Mouse (Mus musculus): ENCODE results near the gene Nelfa.
"Not testable (repeated sequence)": the region's sequence is repeated elsewhere in the genome, so short reads cannot be mapped to it uniquely, and the experiment has no call there.

Nelfa gene

DNA sequence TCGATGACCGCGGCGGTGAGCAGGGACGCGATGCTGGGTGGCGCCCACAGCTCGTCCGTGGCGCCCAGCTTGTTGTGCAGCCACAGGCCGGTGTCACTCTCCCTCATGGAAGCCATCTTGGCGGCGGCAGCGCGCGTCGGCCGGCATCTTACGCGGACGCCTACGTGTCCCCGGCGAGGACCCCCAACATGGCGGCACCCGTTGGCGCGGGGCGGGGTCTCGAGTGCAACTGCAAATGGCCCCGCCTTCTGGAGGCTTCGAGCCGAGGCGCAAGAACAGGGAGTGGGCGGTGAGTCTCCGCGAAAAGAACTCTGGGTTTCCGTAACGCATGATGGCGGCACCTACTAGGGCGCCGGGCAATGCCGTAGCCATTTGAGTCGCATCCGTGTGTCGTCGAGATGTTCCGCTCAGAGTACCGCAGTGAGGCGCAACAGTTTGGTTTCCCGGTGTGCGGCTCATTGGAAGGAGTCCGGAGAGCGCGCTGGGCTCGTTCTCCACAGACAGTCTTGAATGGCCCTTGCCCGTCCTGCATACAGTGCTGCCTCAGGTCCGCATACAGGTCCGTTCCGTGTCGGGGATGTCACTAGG is at the start of gene Nelfa:
Gene Nelfa, minus strand, starts transcription at position 294 of the 588 bp plus-strand sequence.
- peak; percentile 99 for DNase-seq

DNA sequence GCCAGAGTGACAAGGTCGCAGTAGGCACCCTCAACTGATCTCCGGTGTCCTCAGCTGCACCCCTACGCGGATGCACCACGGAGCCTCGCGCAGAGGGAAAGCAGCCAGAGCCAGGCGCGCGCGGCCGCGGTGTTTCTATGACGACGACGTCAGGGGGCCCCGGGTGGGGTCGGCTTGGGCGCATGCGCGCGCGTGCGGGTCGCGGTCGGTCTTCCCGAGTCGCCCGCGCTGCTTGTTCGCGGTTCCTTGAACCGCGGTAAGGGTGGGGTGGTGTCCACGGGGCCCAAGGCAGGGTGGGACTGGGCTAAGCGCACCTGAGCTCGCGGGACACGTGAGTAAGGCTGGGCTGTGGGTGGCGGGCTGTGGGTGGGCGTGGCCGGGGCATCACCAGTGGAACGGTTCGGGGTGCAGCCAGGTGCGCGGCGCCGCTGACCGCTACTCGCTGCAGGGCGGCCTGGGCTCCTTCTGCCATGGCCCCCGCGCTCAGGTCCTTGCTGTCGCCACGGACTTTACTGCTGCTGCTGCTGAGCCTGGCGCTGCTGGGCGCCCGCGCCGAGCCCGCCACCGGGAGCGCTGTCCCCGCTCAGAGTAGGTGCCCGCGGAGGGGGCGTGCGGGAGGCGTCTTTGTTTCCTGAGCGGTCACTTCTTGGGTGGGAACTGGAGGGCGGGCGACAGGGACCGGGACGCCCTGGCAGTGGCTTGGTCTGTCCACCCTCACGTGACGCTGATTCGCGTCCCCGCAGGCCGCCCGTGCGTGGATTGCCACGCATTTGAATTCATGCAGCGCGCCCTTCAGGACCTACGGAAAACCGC is 47.3 kb upstream of the Nelfa start, which contains the start of gene Gm1673:
Gene Gm1673, plus strand, starts transcription at position 125 of the 813 bp plus-strand sequence.
- DNase-seq, result peak; percentile 66

DNA sequence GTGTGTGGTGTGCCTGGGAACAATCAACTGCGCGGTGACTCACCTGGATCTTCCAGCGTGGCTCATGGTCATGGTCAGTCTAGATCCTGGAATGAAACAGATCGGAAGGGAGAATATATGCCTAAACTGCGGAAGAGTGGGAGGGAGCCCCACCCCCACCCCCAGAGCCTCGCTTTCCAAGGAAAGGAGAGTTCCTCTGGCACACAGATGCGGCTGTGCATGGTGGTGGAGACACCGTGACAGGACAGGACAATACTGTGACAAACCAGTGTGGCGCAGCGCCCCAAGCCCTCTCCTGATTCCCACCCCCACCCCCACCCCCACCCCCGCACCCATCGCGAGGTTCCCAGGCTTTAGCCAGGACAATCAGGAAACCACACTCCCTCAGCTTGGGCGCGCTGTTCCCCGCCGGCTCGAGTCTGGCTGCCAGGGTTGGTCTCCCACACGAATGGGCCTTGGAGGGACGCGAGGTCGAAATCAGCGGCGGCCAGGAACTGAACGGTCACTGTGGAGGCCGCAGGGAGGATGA is 46.6 kb upstream of the Nelfa start:
- no peak for DNase-seq

DNA sequence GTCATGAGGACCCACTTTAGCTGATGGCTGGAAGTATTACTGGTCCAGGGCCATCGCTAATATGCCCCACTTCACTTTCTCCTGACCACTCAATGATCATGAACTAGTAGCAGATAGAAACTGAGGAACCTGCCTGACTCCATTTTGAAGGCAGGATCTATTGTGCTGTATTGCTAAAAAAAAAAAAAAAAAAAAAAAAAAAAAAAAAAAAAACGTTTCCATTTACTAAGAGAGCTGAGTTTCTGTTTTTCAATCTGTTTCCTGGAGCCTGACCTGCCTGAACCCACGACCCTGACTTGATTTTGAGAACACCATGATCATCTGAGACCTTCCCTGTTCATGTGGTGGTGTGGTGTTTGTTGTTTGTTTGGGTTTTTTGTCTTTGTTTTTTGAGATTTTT is 40.1 kb upstream of the Nelfa start:
- no peak for DNase-seq

DNA sequence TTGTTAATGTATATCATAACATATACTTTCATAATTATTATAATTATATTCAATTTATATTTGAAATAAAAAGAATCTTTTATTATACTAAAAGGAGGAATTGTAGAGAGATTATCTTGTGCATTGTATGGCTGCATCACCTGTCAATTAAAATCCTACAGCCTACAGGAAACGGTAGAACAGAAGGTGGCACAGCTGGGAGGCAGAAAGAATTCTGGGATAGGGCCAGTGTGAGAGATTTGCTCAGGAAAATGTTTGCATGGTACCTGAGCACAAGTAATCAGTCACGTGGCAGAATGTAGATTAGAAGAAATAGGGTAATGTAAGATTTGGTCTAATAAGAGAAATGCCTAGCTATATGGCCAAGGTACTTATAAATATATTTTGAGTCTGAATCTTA is 38.5 kb upstream of the Nelfa start:
- no peak for DNase-seq

DNA sequence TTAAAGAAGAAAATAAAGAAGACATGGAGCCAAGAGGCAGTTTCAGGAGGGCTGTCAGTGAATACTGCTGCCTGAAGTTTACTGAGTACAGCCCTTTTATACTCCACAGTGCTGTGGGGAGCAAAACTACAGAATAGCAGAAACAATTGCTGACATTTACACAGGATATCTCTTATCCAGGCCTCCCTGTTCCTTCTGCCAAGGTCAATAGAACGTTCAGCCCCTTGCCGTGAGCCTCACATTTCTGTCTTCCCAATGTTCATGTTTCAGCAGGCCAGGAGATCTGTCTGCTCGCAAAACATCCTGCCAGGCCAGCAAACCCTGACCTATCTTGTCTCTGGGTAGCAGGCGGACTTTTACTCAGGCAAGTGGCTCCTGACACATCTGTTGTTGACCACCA is 23.2 kb upstream of the Nelfa start:
- no peak for DNase-seq

DNA sequence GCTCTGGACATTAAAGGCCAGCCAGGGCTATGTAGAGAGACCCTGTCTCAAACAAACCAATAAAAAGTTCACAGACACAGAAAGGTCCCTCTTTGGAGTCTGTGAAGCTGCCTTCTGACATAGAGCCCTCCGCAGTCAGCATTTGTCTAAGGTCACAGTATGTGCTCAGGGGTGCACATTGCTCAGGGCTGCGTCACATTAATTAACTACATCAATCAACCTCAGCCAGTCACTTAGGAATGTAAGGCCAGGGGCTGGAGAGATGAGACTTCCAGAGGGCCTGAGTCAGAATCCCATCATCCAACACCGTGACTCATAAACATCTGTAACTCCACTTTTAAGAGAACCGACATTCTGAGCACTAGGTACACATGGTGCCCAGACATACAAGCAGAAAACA is 19.7 kb upstream of the Nelfa start:
- DNase-seq, result no peak

DNA sequence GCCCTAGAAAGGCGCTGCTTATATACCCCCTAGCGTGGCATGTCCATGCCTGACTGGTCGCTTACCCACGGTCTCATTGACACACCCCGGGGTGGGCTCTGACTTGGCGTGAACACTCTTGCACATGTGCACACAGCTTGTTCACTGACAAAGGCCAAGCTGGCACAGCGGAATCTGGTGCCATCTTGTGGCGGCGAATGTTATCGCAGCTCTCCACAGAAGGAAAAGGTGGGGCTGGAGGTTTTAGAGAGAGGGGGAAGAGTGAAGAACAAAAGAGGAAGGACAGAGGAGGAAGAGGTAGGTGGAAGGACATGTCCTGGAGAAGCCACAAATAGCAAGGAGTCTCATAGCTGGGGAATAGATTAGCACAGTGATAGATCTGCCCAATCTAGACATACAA is 18.1 kb upstream of the Nelfa start:
- DNase-seq, result peak; percentile 75

DNA sequence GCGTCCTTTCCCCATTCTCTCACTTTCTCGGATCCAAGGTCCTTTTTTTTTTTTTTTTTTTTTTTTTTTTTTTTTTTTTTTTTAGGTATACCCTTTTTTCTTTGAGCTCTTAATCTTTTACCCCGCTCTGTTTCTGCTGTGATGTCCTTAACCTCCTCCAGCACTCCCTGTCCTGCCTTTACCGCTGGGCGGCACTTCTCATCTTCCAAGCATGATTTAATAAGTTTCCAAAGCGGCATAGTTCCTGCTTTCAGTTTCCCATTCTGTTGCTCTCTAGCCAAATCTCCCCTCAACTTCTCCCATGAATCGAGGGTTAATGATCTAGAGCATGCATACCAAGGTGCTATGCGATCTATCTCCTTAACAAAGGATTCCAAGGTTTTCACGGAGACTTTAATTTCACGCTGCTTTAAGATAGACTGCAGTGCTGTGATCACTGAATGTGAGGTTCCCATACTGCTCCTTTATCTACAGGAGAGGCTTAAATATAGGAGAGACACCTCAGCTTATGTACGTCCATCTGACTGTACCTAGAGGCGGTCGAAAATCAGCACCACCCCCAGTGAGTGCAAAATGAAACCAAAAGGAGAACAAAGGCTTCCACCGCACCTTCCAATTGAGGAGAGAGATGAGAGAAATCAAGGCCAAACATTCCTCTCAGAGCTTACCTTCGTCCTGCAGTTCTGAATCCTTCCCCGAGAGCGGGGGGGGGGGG is 17.4 kb upstream of the Nelfa start:
- no peak for DNase-seq

DNA sequence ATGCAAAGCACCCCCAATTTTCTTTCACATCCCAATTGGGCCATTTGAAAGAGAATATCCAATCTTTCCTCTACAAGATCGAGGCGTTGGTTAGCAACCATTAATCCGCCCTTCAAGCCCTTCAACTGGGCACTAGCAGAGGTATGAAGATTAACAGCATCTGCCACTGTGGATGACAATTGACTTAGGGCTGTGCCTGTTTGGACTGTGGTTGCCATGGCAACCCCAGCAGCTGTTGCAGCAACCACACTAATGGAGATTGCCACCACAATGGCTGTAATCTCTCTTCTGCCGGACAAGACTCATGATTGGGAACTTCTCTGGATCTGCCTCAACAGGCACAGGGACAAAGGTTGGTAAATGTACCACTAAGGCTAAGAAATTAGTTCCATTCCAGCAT is 12.1 kb upstream of the Nelfa start:
- DNase-seq, result no peak

DNA sequence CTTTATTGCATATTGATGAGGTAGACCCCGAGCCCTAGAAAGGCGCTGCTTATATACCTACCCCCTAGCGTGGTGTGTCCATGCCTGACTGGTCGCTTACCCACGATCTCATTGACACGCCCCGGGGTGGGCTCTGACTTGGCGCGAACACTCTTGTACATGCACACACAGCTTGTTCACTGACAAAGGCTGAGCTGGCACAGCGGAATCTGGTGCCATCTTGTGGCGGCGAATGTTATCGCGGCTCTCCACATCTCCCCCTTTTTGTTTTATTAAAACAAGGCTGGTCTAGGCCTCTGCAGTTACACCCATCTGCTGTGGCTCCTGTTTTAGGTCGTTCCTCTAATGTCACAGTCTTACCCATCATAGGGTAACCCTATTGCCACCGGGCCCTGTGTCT is 10.8 kb upstream of the Nelfa start:
- not testable (repeated sequence) for DNase-seq

DNA sequence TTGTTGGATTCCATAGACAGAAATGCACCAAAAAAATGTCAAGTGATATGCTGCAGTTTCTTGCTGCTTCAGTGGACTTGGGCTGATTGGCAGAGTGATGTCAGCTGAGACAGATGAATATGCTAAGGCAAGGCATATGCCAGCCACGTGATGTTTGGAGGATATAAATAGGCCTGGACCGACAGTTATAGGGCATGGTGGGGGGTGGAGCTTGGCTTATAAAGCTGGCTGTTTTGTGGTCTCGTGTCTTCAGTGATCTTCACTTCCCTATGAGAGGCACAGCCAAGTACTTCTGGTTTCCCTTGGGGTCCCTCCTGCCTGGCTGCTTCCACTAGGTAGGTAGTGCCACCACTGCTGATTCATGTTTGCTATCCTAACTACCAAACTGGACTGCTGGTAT is 2.2 kb upstream of the Nelfa start:
- peak; percentile 60 for DNase-seq

DNA sequence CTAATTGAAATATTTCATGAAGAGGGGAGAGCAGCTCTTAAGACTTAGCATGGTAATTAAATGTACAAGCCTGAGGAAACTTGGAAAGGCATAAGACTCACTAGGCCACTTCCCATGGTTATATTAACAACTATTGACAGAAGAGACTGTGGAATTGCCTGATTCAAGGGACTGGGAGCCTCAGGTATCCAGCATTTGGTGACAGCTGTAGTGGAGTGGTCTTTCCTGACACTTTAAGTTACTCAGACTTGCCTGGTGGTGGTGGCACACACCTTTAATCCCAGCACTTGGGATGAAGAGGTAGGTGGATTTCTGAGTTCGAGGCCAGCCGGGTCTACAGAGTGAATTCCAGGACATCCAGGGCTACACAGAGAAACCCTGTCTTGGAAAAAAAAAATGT is 1.0 kb upstream of the Nelfa start:
- DNase-seq, result no peak

DNA sequence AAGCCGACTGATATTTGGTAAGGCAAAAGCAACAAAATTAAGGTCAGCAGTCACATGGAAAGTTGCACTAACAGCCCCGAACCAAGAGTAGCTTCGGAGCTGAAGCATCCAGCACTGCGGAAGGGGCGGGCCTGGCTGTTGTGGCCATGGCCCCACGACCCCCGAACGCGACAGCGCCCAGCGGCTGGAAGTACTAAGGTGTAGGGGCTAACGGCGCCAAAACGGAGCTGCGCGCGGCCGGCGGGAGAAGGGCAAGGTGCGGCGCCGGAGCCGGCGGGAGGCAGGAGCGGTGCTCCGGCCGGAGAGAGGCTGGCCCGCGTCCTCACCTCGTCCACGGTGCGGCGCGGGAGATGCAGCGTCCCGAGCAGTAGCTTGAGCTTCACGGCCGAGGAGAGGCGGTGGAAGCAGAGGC is 507 bp downstream of the Nelfa start:
- peak; percentile 47 for DNase-seq

DNA sequence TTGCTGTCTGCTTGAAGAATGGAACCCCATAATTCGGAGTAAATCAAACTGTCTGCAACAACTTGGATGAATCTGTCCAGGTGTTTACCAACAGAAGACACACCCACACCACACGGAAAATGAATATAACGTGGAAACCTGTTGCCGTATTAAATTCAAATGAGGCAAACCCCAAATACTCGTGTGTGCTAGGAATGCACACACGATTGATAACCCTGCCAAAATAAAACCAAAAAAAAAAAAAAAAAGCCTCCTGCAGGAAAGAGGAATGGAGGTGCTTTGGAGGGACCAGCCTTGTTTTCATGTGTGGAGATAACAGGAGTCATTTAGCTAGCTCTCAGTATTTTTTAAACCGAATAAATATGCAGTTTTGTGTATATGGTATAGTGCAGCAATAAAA is 1.3 kb downstream of the Nelfa start:
- DNase-seq, result no peak

DNA sequence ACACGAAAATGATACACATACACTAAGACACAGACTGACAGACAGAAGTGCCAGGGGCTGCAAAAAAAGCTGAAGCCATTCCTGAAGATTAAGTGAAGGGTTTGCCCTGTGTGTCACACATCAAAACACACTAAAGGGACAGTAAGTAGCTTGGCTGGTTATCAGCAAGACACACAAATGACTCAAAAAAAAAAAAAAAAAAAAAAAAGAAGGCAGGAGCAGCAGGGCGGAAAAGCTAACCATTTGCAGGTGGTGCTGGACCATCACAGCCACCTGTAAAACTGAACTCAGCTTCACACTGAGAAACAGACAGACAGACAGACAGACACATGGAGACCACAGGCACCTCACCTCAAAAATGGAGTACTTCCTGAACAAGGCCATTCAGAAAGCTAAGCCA is 2.1 kb downstream of the Nelfa start:
- no peak for DNase-seq

DNA sequence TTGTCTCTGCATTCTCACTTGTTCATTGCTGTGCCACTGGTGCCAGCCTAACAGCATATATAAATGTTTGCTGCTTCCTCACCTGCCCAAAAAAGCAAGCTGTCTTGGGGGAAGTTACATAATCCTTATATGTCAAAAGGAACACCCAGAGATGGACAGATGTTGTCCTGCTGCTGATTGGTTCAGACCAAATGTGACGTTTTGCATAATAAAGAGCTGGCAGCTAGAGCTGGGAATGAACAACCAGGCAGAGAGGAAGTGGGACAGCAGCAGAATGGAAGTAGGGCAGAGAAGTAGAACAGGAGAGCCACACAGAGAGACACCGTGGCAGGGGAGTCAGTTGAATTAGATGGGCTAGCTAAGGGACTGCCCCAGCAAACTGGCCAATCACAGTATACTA is 3.8 kb downstream of the Nelfa start:
- DNase-seq, result no peak

DNA sequence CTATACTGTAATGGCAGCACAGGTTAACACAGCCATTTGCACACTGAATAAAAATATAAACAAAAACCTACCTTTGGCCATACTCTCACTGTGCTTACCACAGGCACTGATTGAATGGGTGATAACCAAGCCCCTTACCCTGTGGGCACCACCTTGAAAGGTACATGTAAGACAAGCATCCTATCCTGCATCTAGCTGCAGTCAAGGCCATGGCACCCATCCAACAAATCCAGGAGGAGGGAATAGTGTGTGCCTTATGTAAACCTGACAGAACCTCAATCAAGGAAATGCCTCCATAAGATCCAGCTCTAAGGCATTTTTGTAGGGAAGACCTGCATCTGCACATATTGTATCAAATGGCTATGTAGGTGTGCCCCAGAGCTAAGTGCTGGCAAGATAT is 10.0 kb downstream of the Nelfa start:
- no peak for DNase-seq

DNA sequence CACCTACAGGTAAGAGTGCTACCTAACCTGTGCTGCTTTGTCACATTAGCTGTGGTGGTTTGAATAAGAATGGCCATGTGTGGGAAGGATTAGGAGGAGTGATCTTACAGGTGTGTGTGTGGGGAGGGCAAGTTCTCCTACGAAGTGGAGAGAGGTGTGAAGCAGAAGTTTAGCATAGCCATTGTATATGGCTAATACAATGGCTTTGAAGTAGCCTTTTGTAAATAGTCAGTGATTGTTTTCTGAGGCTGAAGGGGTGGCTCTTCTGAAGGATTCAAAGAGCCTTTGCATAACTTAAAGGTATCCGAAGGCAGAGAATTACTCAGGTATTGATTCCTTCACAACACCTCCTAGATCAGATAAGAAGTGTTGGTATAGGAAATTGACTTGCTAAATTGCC is 13.6 kb downstream of the Nelfa start:
- DNase-seq, result no peak

DNA sequence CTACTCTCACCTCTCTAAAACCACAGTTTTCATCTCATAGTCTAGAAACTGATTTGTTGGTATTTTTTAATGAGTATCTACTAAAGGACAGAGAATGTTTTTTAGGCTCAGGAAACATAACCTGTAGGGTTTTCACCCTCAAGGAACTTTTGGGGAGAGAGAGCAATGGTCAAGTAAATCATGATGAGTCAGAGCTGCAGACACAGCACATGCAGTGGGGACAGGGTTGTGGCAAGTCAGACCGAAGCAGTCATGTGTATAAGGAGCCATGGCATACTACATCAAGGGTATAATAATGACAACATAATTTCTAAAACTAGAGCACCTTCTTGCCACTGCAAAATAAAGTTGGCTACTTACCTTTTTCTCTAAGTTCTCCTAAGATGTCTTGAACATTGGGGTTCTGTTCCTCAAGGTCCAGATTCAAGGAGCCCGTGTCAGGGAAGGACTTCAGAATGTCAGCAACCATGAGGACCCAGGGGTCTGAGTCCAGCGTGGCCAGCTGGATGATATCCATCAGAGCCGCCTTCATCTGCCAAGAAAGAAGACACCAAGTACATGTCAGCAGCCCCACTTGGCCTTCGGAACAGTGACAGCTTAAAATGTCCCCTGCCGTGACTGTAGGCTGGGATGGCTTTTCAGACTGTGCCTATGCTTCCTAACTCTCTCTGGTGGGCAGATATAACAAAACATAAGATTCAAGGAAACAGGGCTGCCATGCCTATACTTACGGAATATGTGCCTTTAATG is 14.6 kb downstream of the Nelfa start:
- DNase-seq, result no peak

DNA sequence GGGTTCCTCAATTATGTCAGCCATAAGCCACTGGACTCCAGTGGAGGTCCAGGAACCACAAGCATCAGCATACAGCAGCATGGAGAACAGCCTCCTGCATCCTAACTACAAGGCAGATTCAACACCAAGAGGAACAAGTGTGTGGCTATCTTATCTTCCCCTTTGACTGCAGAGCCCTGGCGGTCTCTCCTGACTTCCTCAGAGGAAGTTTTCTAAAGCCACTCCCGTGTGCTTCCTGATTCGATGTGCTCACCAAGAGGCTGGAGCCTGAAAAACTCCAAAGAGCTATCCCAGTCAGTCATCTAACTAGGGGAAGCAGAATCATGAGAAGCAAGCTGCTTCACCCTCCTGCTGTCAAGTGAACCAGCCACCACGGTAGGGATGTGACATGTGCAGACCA is 15.3 kb downstream of the Nelfa start:
- no peak for DNase-seq

DNA sequence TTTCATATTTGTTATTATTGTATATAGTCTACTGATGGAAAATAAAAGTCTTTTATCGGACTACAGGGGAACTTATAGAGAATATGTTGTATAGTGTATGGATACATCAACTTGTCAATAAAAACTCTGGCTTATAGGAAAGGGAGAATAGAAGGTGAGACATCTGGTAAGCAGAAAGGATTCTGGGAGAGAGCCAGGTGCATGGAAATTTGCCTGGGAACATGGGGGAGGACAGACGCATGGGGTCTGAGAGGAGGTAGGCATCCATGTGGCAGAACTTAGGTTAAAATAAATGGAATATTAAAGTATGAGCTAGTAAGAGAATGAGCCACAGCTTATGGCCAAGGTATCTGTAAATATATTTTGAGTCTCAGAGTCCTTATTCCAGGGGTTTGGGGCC is 16.2 kb downstream of the Nelfa start:
- no peak for DNase-seq

DNA sequence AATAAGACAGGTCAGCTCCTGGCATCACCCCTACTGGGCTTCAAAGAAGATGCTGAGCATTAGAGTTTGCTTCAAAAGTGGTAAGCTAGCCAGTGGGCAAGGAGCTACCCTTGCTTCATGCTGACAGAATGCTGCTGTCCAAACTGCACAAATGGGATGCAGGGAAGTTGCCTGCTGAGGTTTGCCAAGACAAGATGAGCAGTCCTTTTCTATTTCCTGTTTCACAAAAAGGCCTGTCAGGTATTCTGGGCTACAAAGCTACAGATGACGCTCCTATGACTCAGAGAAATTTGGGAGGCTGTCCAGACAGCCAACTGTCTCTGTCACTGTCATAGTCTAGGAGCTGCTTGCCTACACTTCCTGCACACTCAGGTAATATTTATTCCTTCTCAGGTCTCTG is 16.7 kb downstream of the Nelfa start:
- DNase-seq, result no peak

Measured in lung, postnatal 36 days (tissue).